Mouse (Mus musculus) kidney, adult 18-20 months (tissue): ENCODE results near the gene Ulk4.

ENCODE experiments used
- DNase-seq: peaks from one replicate; pipeline ENCODE4 v3.0.0; 2021

The Ulk4 gene

DNA sequence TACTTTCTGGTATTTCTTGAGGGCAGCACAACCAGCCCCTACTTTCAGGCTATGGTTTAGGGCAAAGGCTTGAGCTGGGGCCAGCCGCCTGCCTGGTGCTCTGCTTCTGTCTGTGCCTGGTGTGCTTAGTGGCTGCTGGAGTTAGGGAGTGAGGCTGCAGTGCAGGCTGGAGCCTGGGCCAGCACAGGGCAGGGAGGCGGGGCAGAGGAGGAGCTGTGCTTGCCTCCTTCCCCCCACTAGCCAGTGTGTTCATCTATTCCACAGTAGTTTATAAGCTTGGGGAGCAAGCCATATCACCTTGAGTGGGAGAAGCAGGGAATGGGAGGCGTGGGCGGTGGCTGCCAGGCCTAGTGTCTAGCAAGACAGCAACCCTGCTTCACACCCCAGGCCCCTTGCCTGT lies 313.9 kb downstream of the Ulk4 start:
- DNase-seq: no peak

DNA sequence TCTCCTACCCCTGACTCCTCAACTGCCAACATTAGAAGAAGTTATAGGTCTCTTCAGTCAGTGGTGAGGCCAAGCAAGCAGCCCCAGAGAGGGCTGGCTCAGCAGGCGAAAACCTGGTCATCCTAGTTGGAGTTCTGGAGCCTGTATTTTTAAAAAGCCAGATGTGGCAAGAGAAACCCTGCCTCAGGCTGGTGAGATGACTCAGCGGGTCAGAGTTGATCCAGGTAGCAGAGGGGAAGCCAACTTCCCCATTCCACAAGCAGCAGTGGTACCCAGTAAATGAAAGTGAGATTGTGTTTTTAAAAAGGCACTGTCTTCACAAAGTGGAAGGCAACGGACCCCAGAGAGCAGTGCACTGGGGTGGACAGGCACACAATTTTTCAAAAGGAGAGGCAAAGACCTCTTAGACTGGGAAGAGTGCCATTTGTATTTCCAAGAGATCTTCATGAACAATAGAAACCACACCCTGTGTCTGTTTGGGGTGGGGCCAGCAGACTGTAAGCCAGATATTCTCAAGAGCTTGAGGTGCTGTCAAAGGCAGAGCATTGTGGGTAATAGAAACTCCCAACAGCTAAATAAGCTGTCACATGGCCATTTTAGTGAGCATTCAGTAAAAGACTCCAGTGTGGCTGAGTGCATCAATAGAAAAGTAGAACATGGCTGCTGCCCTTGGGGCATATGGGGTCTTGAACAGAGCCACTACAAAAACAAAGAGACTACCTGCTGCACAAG lies 314.9 kb downstream of the Ulk4 start:
- peak; percentile 50 for DNase-seq

DNA sequence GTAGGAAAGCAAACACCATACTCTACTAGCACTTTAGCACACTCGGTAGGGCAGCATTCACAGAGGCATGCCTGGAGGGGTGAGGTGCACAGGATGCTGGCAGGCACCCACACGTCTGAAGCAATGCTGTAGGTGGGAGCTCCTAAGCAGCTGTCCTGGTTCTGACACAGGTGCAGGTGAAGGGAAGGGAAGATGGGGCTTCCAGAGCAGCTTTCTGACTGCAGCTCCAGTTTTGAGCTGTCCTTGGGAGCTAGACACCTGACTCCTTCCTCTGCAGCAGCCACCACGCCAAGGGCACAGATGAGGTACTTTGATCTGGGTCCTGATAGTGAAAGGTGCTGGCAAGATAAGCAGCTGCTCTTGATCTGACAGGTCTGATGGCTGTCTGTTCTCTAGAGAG lies 315.5 kb downstream of the Ulk4 start:
- no peak for DNase-seq

DNA sequence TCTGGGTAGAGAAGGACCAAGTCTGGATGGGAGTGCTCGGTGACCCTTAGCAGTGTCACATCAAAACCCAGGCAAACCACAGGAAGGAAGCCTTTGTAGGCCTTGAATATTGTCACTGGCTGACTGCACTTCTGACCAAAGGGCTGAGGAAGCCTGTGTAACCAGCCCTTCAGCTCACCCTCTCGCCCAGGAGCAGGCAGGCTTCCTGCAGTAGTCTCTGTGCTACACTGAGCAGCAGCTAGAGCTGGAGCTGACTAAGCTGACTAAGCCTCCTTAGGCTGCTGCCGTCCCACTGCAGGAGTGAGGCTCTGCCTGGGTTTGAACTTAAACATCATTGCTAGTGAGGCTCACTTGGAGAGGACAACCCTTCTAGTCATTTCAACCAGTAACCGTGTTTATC lies 316.4 kb downstream of the Ulk4 start:
- no peak for DNase-seq

DNA sequence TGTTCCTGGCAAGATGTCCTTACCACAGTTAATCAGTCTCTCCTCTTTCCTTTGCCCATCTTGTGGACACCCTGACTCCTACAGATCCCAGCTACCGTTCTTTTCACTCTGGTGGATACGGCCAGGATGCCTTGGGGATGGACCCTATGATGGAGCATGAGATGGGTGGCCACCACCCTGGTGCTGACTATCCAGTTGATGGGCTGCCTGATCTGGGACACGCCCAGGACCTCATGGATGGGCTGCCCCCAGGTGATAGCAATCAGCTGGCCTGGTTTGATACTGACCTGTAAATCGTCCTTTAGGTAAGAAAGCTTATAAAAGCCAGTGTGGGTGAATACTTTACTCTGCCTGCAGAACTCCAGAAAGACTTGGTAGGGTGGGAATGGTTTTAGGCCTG lies 317.8 kb downstream of the Ulk4 start:
- DNase-seq: no peak

DNA sequence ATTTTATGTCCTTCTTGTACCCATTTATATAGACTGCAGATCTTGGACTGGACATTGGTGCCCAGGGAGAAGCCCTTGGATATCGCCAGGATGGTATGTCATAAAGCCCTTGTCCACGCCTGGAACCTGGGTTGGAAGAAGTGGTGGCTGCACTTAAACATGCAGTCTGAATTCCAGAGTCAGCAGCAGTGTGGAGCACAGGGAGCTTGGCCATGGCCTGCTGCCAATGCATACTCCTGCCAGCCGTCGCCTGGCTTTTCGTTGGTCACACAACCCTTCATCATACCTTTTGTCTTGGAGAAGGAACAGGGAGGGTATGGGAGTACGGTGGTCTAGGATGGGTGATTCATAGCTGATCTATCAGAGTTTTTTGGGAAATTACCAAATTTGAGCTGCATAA lies 318.4 kb downstream of the Ulk4 start:
- DNase-seq: no peak

DNA sequence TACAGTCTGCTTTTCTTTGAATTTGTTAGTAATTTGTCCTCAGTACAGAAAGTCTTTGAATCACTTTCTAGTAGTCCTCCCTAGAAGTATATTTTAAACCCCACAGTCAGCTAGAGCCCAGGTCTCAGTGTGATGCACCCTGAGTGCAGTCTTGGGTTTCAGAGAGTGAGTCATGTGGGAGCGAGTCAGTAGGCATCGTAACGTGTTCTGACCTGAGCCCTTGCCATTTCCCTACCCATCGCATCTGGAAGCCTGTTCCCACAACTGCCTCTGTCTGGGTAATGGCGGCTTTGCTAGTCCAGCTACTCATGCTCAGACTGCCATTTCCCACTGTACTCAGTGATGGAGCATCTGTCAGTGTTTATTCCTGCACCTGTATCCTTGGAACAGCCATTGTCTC lies 318.9 kb downstream of the Ulk4 start:
- DNase-seq: no peak

DNA sequence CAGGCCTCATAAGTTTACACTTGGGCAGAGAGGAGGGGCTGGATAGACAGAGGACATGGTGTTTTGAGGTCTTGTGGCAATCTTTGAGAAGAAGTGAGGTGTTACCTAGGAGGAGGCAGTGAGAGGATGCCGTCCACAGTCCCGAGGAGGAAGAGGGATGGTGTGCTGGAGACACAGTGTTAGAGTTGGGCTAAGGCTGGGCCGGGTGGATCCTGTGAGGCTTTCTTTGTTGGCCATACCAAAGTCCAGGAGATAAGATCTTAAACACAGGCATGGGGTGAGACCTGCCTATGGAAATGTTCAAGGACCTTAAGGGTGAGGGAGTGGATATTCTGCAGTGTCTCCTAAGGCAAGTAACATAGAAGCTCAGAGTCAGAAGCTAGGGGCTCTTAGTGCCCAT lies 325.1 kb downstream of the Ulk4 start:
- DNase-seq: no peak

DNA sequence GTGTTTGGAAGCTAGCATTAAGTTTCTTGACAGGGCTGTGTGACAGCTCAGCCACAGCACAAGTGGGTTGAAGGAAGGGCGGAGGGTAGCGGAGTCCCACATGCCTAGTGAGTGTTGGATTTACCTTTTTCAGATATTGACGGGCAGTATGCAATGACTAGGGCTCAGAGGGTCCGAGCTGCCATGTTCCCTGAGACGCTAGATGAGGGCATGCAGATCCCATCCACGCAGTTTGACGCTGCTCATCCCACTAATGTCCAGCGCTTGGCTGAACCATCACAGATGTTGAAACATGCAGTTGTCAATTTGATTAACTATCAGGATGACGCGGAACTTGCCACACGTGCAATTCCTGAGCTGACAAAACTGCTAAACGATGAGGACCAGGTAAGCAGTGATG lies 326.2 kb downstream of the Ulk4 start:
- DNase-seq: no peak

DNA sequence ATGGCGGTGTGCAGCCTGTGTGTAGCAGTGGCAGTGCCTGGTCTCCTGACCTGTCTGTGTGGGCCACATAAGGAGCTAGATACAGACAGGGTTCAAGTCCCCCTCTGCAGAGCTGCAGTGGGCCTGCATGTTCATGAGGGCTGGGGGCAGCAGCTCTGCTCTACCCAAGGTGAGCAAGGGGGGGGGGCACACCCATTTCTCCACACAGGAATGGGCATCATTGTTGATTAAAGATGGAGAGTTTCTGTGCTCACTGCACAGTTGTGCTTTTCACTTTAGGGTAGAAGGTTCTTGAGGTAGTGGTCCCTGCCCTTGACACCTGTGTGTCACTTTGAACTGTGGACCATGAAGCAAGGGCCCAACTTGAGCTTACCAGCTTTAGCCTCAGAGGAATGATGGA lies 328.2 kb downstream of the Ulk4 start:
- DNase-seq: no peak

DNA sequence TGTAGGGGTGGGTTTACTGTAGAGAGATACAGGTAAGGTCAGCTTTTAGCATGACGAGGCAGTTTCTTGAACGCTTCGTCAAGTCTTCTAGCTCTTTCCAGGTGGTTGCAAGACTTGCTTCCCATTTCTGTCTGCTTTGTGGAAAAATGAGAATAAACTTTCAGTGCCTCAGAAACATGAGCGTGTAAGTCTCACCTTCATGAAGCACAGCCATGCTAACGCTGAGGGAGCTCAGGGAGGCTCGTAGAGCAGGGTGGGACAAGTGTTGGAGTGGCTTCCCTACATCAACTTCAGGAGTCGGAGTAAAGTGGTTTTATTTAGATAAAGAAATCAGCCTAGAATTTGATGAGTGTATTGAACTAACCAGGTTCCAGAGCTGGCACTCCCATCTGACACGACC lies 330.9 kb downstream of the Ulk4 start:
- peak; percentile 2 for DNase-seq

DNA sequence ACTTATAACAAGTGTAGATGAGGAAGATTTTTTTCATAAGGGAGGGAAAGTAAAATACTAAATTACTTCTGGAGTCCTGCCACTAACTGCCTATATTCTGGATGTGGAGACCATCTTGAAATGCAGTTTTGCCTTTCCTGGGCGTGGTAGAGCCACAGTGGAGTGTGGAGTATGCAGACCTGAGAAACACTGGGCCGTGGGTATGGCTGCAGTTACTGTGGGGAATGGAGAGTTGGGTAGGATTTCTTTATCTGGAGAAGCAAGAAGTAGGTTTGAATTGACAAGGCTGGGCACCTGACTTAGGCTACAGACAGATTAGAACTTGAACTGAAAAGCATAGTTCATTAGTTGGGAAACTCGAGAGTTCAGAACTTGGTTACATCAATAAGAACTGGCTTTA lies 332.8 kb downstream of the Ulk4 start:
- DNase-seq: no peak

DNA sequence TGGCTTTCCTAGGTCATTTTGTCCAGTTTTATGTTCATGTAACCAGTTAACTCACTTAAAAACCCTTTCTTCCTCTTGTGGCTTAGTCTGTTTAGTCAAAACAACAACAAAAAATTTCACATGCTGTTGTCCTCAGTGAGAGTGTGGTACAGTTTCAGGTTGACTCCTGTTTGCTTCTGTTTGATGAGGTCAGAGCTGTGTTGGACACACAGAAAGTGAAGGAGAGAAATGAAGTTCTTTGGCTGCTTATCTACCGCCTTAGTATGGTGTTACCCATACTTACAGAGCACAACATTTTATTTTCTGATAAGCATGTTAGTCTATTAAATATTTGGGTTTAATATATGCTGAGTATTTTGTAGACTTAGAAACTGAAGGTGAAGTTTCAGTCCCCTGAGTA lies 333.2 kb downstream of the Ulk4 start:
- DNase-seq: no peak

DNA sequence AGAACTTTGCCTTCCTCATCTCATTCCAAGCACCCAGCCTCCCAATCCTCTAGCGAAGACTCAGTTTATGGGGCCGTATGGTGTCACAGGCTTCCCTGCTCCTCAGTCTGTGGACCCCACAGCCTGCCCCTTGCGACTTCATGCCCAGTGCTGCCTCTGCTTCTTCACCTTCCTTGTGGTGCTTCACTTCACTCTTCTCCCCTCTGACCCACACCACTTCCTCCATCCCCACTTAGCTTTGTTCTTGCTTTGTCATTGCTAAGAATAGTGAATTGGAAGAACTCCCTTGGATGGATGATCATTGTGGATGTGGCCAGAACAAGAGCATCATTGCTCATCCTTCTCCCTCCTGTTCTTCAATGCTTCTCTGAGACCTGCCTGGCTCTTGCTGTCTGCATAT lies 336.1 kb downstream of the Ulk4 start:
- DNase-seq: no peak

DNA sequence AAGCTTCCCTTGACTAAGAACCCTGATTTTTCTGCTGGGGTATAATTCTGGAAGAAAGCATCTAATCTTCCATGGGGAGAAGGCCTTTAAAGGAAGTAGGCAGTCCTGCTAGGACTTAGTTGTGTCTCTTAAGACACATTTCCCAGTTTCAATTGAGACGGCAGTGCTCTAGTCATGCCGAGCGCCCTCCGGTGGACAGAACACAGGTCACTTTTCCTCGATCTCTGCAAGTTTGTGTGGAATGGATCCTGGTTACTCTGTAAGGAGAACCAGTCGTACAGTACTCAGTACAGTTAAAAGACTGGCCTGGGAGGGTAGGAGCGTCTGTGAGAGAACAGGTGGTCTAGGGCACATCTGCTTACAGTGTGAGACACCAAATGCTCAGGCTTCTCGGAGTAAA lies 340.6 kb downstream of the Ulk4 start:
- DNase-seq: peak; percentile 78

DNA sequence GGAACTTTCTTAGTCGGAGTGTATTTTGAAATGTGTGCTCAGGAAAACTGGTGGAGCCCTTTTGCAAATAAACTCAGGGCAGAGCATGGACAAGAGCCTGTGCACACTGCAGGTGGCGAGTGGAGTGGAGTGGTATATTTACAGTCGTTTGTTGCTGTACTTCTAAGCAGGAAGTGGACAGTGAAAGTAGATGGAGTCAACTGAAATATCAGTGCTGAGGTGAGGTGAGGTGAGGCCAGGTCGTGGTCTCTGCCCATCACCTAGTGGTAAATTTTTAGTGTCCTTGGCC lies 341.4 kb downstream of the Ulk4 start:
- no peak for DNase-seq

DNA sequence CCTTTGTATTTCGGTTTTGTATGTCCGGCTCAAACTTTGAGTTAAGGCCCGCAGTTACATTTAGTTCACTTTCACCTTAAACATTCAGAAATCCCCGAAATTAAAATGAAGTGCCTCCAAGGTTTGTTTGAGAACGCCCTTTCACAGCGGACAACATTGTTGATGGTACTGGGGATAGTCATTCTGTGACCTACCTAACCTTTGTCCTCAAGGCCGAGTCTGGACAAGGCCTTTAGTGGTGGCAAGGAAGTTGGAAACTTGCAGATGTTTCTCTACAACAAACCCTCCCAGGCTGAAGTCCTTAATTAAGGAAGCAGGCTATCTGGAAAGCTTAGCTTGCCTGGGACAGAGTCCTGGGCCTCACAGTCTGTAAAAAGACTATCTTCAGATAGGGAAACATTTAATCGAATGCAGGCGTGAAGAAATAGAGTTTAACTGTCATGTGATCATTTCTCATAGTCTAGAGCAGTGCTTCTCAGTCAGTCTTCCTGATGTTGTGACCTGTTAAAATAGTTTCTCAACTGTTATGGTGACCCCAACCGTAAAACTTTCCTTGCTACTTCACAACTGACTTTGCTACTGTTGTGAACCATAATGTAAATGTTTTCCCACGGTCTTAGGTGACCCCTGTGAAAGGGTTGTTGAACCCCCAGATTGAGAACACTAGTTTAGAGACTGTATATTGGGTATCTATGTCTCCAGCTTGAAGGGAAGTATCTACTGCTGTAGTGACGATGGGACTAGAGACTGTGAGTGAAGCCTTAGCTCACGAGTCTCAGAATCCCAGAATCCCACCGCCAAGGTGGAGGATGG lies 342.0 kb downstream of the Ulk4 start:
- peak; percentile 40 for DNase-seq

DNA sequence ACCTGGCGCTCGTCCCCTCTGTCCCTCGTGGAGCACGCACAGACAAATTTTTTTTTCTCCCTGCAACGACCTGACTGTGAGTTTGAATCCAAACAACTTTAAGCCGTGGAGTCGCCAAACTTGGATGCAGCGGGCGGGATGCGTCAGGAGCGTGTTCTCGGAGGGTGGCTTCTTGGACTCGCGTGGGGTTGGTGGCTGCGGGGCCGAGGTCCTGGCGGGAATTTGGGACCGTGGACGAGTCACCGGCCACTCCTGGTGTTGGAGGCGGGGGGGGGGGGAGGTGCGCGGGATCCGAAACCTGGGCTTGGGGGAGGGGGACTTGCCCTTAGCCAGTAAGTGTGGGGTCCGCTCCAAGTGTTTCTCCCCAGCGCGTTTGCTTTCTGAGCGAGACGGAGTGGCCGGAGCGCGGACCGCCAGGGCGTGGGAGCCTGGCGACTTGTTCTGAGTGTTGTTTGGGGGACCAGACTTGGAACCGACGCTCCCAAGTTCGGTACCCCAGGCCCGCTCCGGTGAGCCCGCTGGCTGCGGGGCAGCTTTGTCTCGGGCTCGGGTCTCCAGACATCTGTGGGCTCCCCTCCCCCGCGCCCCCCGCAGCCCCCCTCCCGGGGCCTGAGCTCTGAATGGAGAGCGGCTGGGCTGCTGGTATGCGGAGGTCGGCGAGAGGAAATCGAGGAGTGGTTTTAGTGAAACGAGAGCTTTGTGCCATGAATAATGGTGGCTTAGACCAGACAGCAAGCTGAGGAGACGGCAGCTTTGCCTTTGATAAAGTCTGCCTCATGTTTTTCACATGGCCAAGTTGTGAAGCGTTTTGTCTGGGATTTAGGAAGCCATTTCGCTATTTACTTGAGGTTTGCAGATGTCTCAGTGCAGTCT lies 342.9 kb downstream of the Ulk4 start:
- DNase-seq: peak; percentile 50

DNA sequence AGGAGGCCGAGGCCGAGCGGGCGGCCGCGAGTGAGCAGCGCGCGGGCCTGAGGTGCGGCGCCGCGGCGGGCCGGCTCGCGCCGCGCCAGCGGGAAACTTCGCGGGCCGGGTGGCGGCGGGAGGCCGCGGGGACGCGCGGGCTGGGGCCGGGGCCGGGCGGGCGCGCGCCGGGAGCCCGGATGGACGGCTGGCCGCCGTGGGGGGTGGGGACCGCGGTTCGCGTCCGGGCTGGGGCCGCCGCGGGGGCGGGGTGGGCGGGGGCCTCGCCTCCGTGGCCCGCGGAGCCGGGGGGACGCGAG lies 343.5 kb downstream of the Ulk4 start:
- no peak for DNase-seq

DNA sequence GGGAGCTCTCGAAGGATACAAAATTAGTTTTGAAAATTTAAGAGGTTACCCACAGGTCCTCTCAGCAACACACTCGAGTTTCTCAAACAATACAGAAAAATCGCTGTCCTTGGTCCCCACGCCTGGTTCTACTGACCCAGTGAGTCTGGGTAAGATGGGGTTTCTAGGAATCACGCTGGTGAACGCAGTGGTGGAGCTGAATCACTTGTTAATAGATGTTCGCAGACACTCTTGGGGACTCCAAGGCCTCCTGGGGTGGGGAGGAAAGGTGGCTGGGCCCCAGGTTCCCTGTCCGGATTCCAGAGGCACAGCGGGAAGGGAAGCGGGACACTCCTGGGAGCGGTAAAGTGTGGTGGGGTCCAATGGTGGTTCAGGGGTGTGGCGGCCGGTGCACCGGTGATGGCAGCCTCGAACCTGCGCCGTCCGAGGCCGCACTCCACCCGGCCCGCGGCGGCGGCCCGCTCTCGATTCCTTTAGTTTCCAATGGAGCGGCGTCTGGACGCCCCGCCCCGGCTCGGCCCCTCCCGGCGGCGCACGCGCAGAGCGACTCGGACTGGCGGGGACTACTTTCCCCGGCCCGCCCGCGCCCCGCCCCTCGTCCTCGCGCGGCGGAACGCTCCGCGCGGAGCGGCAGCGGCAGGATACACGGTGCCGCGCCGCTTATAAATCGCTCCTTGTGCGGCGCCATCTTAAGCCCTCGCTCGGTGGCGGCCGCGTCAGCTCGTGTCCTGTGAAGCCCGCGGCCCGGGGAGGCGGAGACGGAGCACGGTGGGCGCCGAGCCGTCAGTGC lies 344.0 kb downstream of the Ulk4 start:
- peak; percentile 97 for DNase-seq

DNA sequence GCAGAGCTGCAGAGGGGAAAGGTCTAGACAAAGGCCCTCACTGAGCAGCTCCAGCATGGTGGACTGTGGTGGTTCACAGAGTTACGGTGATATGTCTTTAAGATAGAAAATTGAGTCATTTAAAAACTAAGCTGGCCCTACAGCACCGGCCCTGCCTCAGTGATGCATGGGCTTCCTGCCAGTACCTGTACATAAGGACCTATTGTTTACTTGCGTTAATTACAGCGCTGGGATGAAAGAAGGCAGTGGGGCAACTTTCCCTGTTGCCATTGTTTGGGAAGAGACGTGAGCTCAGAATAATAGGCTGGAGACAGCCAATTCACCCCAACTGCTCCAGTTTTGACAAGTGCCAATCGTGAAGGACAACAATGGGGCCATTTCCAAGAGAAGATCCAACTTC lies 344.6 kb downstream of the Ulk4 start:
- DNase-seq: no peak

DNA sequence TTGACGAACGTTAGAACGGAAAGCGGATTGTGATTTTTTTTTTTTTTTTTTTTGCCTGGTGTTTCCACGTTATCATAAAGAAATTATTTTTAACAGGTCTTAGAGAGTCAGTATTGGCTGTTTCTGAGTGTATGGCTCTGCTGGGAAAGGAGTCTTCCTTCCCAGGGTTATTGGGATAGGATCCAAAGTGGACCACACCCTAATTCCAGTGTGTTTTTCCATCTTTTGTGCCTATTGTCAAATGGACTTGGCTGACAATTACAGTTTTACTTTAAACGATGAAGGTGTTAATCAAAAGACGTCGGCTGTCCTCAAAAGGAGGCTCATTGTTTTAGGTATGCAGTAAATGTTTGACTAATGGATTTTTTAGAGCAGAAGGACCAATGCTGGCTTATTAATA lies 346.2 kb downstream of the Ulk4 start:
- DNase-seq: no peak

DNA sequence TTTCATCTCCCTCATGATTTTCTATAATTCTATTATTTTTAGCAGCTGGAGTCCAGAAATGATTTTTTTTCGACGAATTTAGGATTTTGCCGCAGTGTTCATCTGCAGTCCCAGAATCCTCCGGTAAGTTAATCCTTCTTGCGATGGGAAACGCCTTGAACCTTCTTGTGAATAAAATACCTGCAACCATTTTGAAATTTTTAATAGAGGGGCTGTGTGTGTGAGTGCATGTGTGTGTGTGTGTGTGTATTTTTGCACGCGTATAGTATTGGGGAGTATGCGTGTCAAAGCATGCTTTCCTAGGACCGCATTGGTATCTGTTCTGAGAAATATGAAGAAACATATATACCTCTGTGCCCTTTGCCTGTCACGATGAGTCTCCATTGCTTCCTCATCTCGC lies 347.0 kb downstream of the Ulk4 start:
- no peak for DNase-seq
